Mouse (Mus musculus) liver, embryonic 13.5 days (tissue): ENCODE measurements around the gene Ndufa10. TPM values are rescaled to one million over a fixed set of nuclear protein-coding genes. Genes with fewer than 3 reads are reported as not detected.

Source experiments
- ATAC-seq: fragments of 200-750 bp; cut with Nextera tagmentation; 2 replicates; pipeline ENCODE4 v1.8.0; 2017; ENCODE audit warnings: low read depth, mild to moderate bottlenecking, moderate number of reproducible peaks, moderate library complexity
- DNase-seq: peaks from one replicate; pipeline ENCODE4 v3.0.0; 2022
- H3K27ac ChIP-seq: fragments of 300-500 bp; sonication (generic); 2 replicates; pipeline ENCODE4 v1.5.1; 2015; ENCODE audit warnings: moderate library complexity, mild to moderate bottlenecking, inconsistent platforms
- H3K27me3 ChIP-seq: fragments of 300-500 bp; sonication (generic); 2 replicates; pipeline ENCODE4 v1.6.1; 2015; ENCODE audit warnings: mild to moderate bottlenecking, inconsistent platforms
- H3K36me3 ChIP-seq: fragments of 300-500 bp; sonication (generic); 2 replicates; pipeline ENCODE4 v1.6.1; 2015; ENCODE audit warnings: mild to moderate bottlenecking, inconsistent platforms
- H3K4me1 ChIP-seq: fragments of 300-500 bp; sonication (generic); replicated peaks from 2 replicates; pipeline ENCODE4 v1.6.1; 2015; ENCODE audit warnings: inconsistent platforms
- H3K4me2 ChIP-seq: fragments of 300-500 bp; sonication (generic); 2 replicates; pipeline ENCODE4 v1.6.1; 2015; ENCODE audit warnings: inconsistent platforms, mild to moderate bottlenecking, moderate library complexity
- H3K4me3 ChIP-seq: fragments of 300-500 bp; sonication (generic); replicated peaks from 2 replicates; pipeline ENCODE4 v1.5.1; 2015; ENCODE audit warnings: mild to moderate bottlenecking, inconsistent platforms
- H3K9ac ChIP-seq: fragments of 300-500 bp; sonication (generic); 2 replicates; pipeline ENCODE4 v1.6.1; 2015; ENCODE audit warnings: mild to moderate bottlenecking, inconsistent platforms
- H3K9me3 ChIP-seq: fragments of 300-500 bp; sonication (generic); replicated peaks from 2 replicates; pipeline ENCODE4 v1.6.1; 2016; ENCODE audit warnings: inconsistent platforms
- WGBS: fragments of 180-500 bp; shearing (Covaris S2); methylation state at CpG from one replicate; pipeline ENCODE4 v1.1.7; 2015; ENCODE audit not compliant: insufficient replicate concordance; 5-methylcytosine and 5-hydroxymethylcytosine counted together
- microRNA-seq: library from miRNA; unstranded; fragments of <30 nt; microRNA quantifications from one replicate; pipeline ENCODE4, GENCODE M21; 2016
- polyA plus RNA-seq: library from polyadenylated mRNA; unstranded; fragments of >200 nt; fragmentation: Nextera tagmentation; extraction: Ambion mirVana; gene quantifications from 2 replicates; pipeline ENCODE4 v1.2.1, GENCODE M21; 2015

Ndufa10 gene
- polyA plus RNA-seq, 1 experiment from 2014 or later = 167 TPM

GRCm38 (mm10) chr1:92430991-92431390, 42.7 kb downstream of the Ndufa10 start:
- Histone ChIP-seq H3K27ac (no peak overlapping the region), H3K4me2 (no peak overlapping the region), H3K9me3 (no peaks in the 10 kb centered on the region), H3K27me3 (no peaks in the 10 kb centered on the region), H3K36me3 (no peaks in the 10 kb centered on the region), H3K4me1 (no peaks in the 10 kb centered on the region), H3K4me3 (no peak overlapping the region), H3K9ac (no peak overlapping the region)
- ATAC-seq (no peak), DNase-seq (no peak)
- 72% methylated on average over 1 of the region's 1 CpGs for WGBS

GRCm38 (mm10) chr1:92424714-92425113, 48.9 kb downstream of the Ndufa10 start:
- DNase-seq = no peak
- Histone ChIP-seq H3K4me2 (no peak overlapping the region), H3K4me3 (no peak overlapping the region), H3K27me3 (no peaks in the 10 kb centered on the region), H3K27ac (no peak overlapping the region), H3K36me3 (no peaks in the 10 kb centered on the region), H3K9ac (no peak overlapping the region), H3K9me3 (no peaks in the 10 kb centered on the region), H3K4me1 (no peaks in the 10 kb centered on the region)
- ATAC-seq = no peak
- 58% methylated on average over 7 of the region's 7 CpGs for WGBS

- Histone ChIP-seq H3K4me1 (no peaks in the 10 kb centered on the region), H3K27me3 (no peaks in the 10 kb centered on the region), H3K4me2 (no peak overlapping the region), H3K36me3 (no peaks in the 10 kb centered on the region), H3K9ac (no peak overlapping the region), H3K27ac (no peak overlapping the region), H3K4me3 (no peak overlapping the region), H3K9me3 (no peaks in the 10 kb centered on the region)
- 59% methylated on average over 5 of the region's 5 CpGs for WGBS
- no peak for ATAC-seq
- DNase-seq = no peak
These were observed 68.5 kb downstream of the Ndufa10 start for GRCm38 (mm10) chr1:92405131-92405530.

GRCm38 (mm10) chr1:92400556-92400955, 73.1 kb downstream of the Ndufa10 start:
- WGBS = 63% methylated on average over 2 of the region's 2 CpGs
- H3K27ac ChIP-seq = no peak overlapping the region
- H3K9me3 ChIP-seq = no peaks in the 10 kb centered on the region
- no peak overlapping the region for H3K4me3 ChIP-seq
- DNase-seq (no peak), ATAC-seq (no peak)
- no peak overlapping the region for H3K4me2 ChIP-seq
- H3K4me1 ChIP-seq = no peaks in the 10 kb centered on the region
- no peak overlapping the region for H3K9ac ChIP-seq
- no peaks in the 10 kb centered on the region for H3K36me3 ChIP-seq
- no peaks in the 10 kb centered on the region for H3K27me3 ChIP-seq

GRCm38 (mm10) chr1:92398601-92399000, 75.1 kb downstream of the Ndufa10 start:
- Histone ChIP-seq H3K4me3 (no peak overlapping the region), H3K4me2 (no peak overlapping the region), H3K36me3 (no peaks in the 10 kb centered on the region), H3K4me1 (no peaks in the 10 kb centered on the region), H3K9me3 (no peaks in the 10 kb centered on the region), H3K9ac (no peak overlapping the region), H3K27ac (no peak overlapping the region), H3K27me3 (no peaks in the 10 kb centered on the region)
- DNase-seq (no peak), ATAC-seq (no peak)
- 33% methylated on average over 7 of the region's 7 CpGs for WGBS

GRCm38 (mm10) chr1:92397511-92398051, 76.1 kb downstream of the Ndufa10 start:
- H3K9me3 ChIP-seq = no peaks in the 10 kb centered on the region
- no peak overlapping the region for H3K4me2 ChIP-seq
- H3K4me1 ChIP-seq = no peaks in the 10 kb centered on the region
- H3K4me3 ChIP-seq = no peak overlapping the region
- no peak overlapping the region for H3K27ac ChIP-seq
- no peak overlapping the region for H3K9ac ChIP-seq
- H3K36me3 ChIP-seq = no peaks in the 10 kb centered on the region
- DNase-seq = no peak
- no peak for ATAC-seq
- WGBS = 41% methylated on average over 12 of the region's 12 CpGs
- H3K27me3 ChIP-seq = no peaks in the 10 kb centered on the region

- Histone ChIP-seq H3K27me3 (no peaks in the 10 kb centered on the region), H3K9me3 (no peaks in the 10 kb centered on the region), H3K4me3 (no peak overlapping the region), H3K4me1 (no peaks in the 10 kb centered on the region), H3K36me3 (no peaks in the 10 kb centered on the region), H3K4me2 (no peak overlapping the region), H3K9ac (no peak overlapping the region), H3K27ac (no peak overlapping the region)
- 17% methylated on average over 3 of the region's 3 CpGs for WGBS
- DNase-seq = no peak
- no peak for ATAC-seq
These were observed 79.4 kb downstream of the Ndufa10 start for GRCm38 (mm10) chr1:92394279-92394678.

GRCm38 (mm10) chr1:92393166-92393565, 80.5 kb downstream of the Ndufa10 start:
- Histone ChIP-seq H3K9ac (no peak overlapping the region), H3K36me3 (no peaks in the 10 kb centered on the region), H3K4me3 (no peak overlapping the region), H3K4me1 (no peaks in the 10 kb centered on the region), H3K27me3 (no peaks in the 10 kb centered on the region), H3K9me3 (no peaks in the 10 kb centered on the region), H3K4me2 (no peak overlapping the region), H3K27ac (no peak overlapping the region)
- ATAC-seq (no peak), DNase-seq (no peak)
- 73% methylated on average over 6 of the region's 6 CpGs for WGBS

Small RNA genes lying within 50 kb of the gene (microRNA-seq; reads per million reads assigned to microRNA genes)
- gene Mir6900 = 2.1 reads per million

Other genes starting within 250 kb of the Ndufa10 start
- gene Olfr1416, start 11.3 kb upstream of the Ndufa10 start, polyA plus RNA-seq = not detected in 2 replicates
- not detected in 2 replicates for gene Olfr1415, start 22.2 kb upstream of the Ndufa10 start, polyA plus RNA-seq
- not detected in 2 replicates for gene Olfr1414, start 44.8 kb upstream of the Ndufa10 start, polyA plus RNA-seq
- gene Olfr1413, start 97.5 kb upstream of the Ndufa10 start, polyA plus RNA-seq = not detected in 2 replicates
- gene Olfr1412, start 111.9 kb upstream of the Ndufa10 start, polyA plus RNA-seq = not detected in 2 replicates
- gene Olfr1411, start 120.6 kb upstream of the Ndufa10 start, polyA plus RNA-seq = not detected in 2 replicates
- not detected in 2 replicates for gene Olfr1410, start 131.9 kb upstream of the Ndufa10 start, polyA plus RNA-seq
- gene Olfr12, start 143.9 kb upstream of the Ndufa10 start, polyA plus RNA-seq = not detected in 2 replicates
- 204 and 226 TPM in 2 replicates for gene Cops9, start 168.1 kb upstream of the Ndufa10 start, polyA plus RNA-seq
- gene Otos, start 175.0 kb upstream of the Ndufa10 start, polyA plus RNA-seq = not detected in 2 replicates